Mouse (Mus musculus): ENCODE results near the gene Xk.
"Not testable (repeated sequence)": the region's sequence is repeated elsewhere in the genome, so short reads cannot be mapped to it uniquely, and the experiment has no call there.

DNA sequence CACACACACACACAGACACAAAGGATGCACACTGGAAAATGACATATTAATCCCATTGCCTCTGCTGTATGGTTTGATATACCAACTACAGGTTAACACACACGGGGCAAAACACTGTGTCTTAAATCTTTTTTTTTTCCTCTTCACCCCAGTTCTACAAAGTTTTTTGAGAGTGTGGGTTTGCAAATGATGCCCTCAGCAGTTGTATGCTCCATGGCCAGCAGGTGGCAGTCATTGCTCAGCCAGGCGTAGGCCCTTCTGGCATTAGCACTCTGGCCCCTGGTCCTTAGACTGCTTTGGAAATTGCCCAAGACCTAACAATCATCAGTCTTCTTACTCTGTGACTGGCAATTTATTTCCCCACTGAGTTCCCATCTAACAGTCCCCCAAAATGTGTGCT lies 60.5 kb downstream of the Xk start:
- not testable (repeated sequence) for TF ChIP-seq EP300 (optimal IDR thresholded peaks at IDR 0.05)
- peak; percentile 49 for TF ChIP-seq CTCF (IDR thresholded peaks at IDR 0.05; ENCODE audit: low read depth)

All from stomach, postnatal 0 days (tissue).